In genomic region chr6:90446883-90447282, GRCm38 (mm10) we compare ENCODE assay signal across 14 mouse cellular contexts. TPM values are rescaled to one million over a fixed set of nuclear protein-coding genes. Genes with fewer than 3 reads are reported as not detected.
DNase-seq lines count a peak whose midpoint lies in the region; ATAC-seq and TF ChIP-seq lines count a peak whose summit lies in the region.
"Had no signal": no experiment of that assay in that cellular context is flagged by ENCODE, and none has a peak within 500 bp of the region (broad histone marks: within the 10 kb centered on the region; RNA-seq: fewer than 3 reads in every experiment).

No protein-coding gene starts in this region.

- no peak for ATAC-seq in limb, embryonic 12.5 days (ENCODE audit: insufficient number of reproducible peaks, insufficient read depth, low FRiP score, low TSS enrichment, low read depth)
- ATAC-seq in forebrain, embryonic 12.5 days (ENCODE audit: low FRiP score) = 0 out of 2 replicates have a peak, but pooled peaks have one; percentile 44
- peak; percentile 84 for ATAC-seq in hindbrain, embryonic 14.5 days (ENCODE audit: low FRiP score)
- peak; percentile 63 for ATAC-seq in midbrain, postnatal 0 days (ENCODE audit: low FRiP score)

- no peaks in the 10 kb centered on the region for H3K36me3 ChIP-seq in limb, embryonic 12.5 days
- H3K36me3 ChIP-seq in limb, embryonic 10.5 days = no peaks in the 10 kb centered on the region
- H3K36me3 ChIP-seq in forebrain, embryonic 12.5 days (replicated peaks) = no peaks in the 10 kb centered on the region
- no peaks in the 10 kb centered on the region for H3K36me3 ChIP-seq in hindbrain, embryonic 14.5 days (replicated peaks; ENCODE audit: control insufficient read depth, insufficient read depth)
- no peaks in the 10 kb centered on the region for H3K36me3 ChIP-seq in midbrain, postnatal 0 days (ENCODE audit: insufficient read depth, low read length)

- H3K27ac ChIP-seq in limb, embryonic 12.5 days = no peak overlapping the region
- H3K27ac ChIP-seq in limb, embryonic 10.5 days = no peak overlapping the region
- no peak overlapping the region for H3K27ac ChIP-seq in forebrain, embryonic 12.5 days
- peak overlapping the region; percentile 58 for H3K27ac ChIP-seq in hindbrain, embryonic 14.5 days
- 0 out of 2 replicates have a peak overlapping the region, but pooled peaks have one; percentile 1 for H3K27ac ChIP-seq in midbrain, postnatal 0 days (ENCODE audit: low read depth, low read length)

- 0 out of 2 replicates have a peak overlapping the region, but pooled peaks have one; percentile 37 for H3K9ac ChIP-seq in limb, embryonic 12.5 days (replicated peaks)
- H3K9ac ChIP-seq in forebrain, embryonic 12.5 days = peak overlapping the region; percentile 21; the same call in 1 of the 2 replicates
- no peak overlapping the region for H3K9ac ChIP-seq in hindbrain, embryonic 14.5 days
- no peak overlapping the region for H3K9ac ChIP-seq in midbrain, postnatal 0 days (replicated peaks; ENCODE audit: low read length, poor library complexity, severe bottlenecking)

- H3K4me1 ChIP-seq in limb, embryonic 12.5 days (replicated peaks) = no peaks in the 10 kb centered on the region
- no peaks in the 10 kb centered on the region for H3K4me1 ChIP-seq in limb, embryonic 10.5 days
- H3K4me1 ChIP-seq in forebrain, embryonic 12.5 days = peaks cover 14% of the 10 kb centered on the region
- no peaks in the 10 kb centered on the region for H3K4me1 ChIP-seq in hindbrain, embryonic 14.5 days (replicated peaks; ENCODE audit: control insufficient read depth, insufficient read depth, low read length)
- no peaks in the 10 kb centered on the region for H3K4me1 ChIP-seq in midbrain, postnatal 0 days (ENCODE audit: insufficient read depth, low read length)

- DNase-seq in limb, embryonic 10.5 days (ENCODE audit: low spot score) = no peak
- peak; percentile 67 for DNase-seq in hindbrain, embryonic 14.5 days (ENCODE audit: low spot score)
- DNase-seq in midbrain, postnatal 0 days (ENCODE audit: low spot score) = peak; percentile 77
- DNase-seq in embryo, embryonic 11 days = no peak
- DNase-seq in testis, postnatal 14 days (ENCODE audit: low spot score) = no peak
- DNase-seq in kidney, postnatal 36 days = no peak
- DNase-seq: cerebellum, postnatal 36 days; heart, adult 11 months; heart, postnatal 14 days; kidney, adult 2 months; lung, postnatal 4 days; thymus, postnatal 14 days had no signal

- H3K27me3 ChIP-seq in limb, embryonic 12.5 days = 0 out of 2 replicates have a peak, but pooled peaks cover 3% of the 10 kb centered on the region
- no peaks in the 10 kb centered on the region for H3K27me3 ChIP-seq in limb, embryonic 10.5 days (ENCODE audit: low read depth, poor library complexity, severe bottlenecking)
- no peaks in the 10 kb centered on the region for H3K27me3 ChIP-seq in forebrain, embryonic 12.5 days
- H3K27me3 ChIP-seq in hindbrain, embryonic 14.5 days (ENCODE audit: control insufficient read depth, insufficient read depth, low read length) = no peaks in the 10 kb centered on the region
- H3K27me3 ChIP-seq in midbrain, postnatal 0 days (ENCODE audit: insufficient read depth, low read length) = no peaks in the 10 kb centered on the region

- 67% methylated on average over 4 of the region's 4 CpGs for WGBS in limb, embryonic 12.5 days
- 62% methylated on average over 4 of the region's 4 CpGs for WGBS in limb, embryonic 10.5 days
- 28% methylated on average over 4 of the region's 4 CpGs for WGBS in forebrain, embryonic 12.5 days
- 27% methylated on average over 4 of the region's 4 CpGs for WGBS in hindbrain, embryonic 14.5 days
- 11% methylated on average over 4 of the region's 4 CpGs for WGBS in midbrain, postnatal 0 days

- H3K4me2 ChIP-seq in limb, embryonic 12.5 days = no peak overlapping the region
- H3K4me2 ChIP-seq in forebrain, embryonic 12.5 days = no peak overlapping the region; the same call in 1 of the 2 replicates
- no peak overlapping the region for H3K4me2 ChIP-seq in hindbrain, embryonic 14.5 days (replicated peaks)
- H3K4me2 ChIP-seq in midbrain, postnatal 0 days (ENCODE audit: low read depth, low read length, poor library complexity, severe bottlenecking) = no peak overlapping the region

- no peak for TF ChIP-seq CTCF in midbrain, postnatal 0 days (IDR thresholded peaks at IDR 0.05)

- H3K4me3 ChIP-seq in limb, embryonic 12.5 days (replicated peaks) = no peak overlapping the region
- H3K4me3 ChIP-seq in limb, embryonic 10.5 days = no peak overlapping the region
- H3K4me3 ChIP-seq in forebrain, embryonic 12.5 days (replicated peaks) = no peak overlapping the region
- no peak overlapping the region for H3K4me3 ChIP-seq in hindbrain, embryonic 14.5 days (replicated peaks; ENCODE audit: low read length)
- H3K4me3 ChIP-seq in midbrain, postnatal 0 days (ENCODE audit: low read depth, low read length) = no peak overlapping the region

- no peaks in the 10 kb centered on the region for H3K9me3 ChIP-seq in limb, embryonic 12.5 days
- H3K9me3 ChIP-seq in limb, embryonic 10.5 days (replicated peaks) = no peaks in the 10 kb centered on the region
- no peaks in the 10 kb centered on the region for H3K9me3 ChIP-seq in forebrain, embryonic 12.5 days
- H3K9me3 ChIP-seq in hindbrain, embryonic 14.5 days (ENCODE audit: control insufficient read depth, low read length) = no peaks in the 10 kb centered on the region
- no peaks in the 10 kb centered on the region for H3K9me3 ChIP-seq in midbrain, postnatal 0 days (ENCODE audit: low read length)

RNA-seq across cellular contexts. Expression of gene Klf15, which starts 15.5 kb away (rescaled TPM):
- 4.3 and 4.6 TPM in 2 replicates for polyA plus RNA-seq in limb, embryonic 12.5 days (2016; fragmentation: Nextera tagmentation; extraction: Ambion mirVana)
- 4.3 and 7.5 TPM in 2 replicates for polyA plus RNA-seq in limb, embryonic 10.5 days (2016; fragmentation: Nextera tagmentation; extraction: Ambion mirVana)
- 3.8 and 4.3 TPM in 2 replicates for polyA plus RNA-seq in forebrain, embryonic 12.5 days (2016; fragmentation: Nextera tagmentation; extraction: Ambion mirVana)
- 15.7 and 16.2 TPM in 2 replicates for polyA plus RNA-seq in hindbrain, embryonic 14.5 days (2014; fragmentation: Nextera tagmentation; extraction: Ambion mirVana)
- total RNA-seq in midbrain, postnatal 0 days (2014; rRNA removed) = 34.2 and 35.1 TPM in 2 replicates
- 20.6 and 22.3 TPM in 2 replicates for polyA plus RNA-seq in midbrain, postnatal 0 days (2015; fragmentation: Nextera tagmentation; extraction: Ambion mirVana)

RNA-seq across cellular contexts. Expression of gene Cfap100, which starts 18.3 kb away (rescaled TPM):
- 0.18 and 0.50 TPM in 2 replicates for polyA plus RNA-seq in limb, embryonic 12.5 days (2016; fragmentation: Nextera tagmentation; extraction: Ambion mirVana)
- 0.30 and 0.64 TPM in 2 replicates for polyA plus RNA-seq in limb, embryonic 10.5 days (2016; fragmentation: Nextera tagmentation; extraction: Ambion mirVana)
- polyA plus RNA-seq in forebrain, embryonic 12.5 days (2016; fragmentation: Nextera tagmentation; extraction: Ambion mirVana) = 1.9 and 2.6 TPM in 2 replicates
- polyA plus RNA-seq in hindbrain, embryonic 14.5 days (2014; fragmentation: Nextera tagmentation; extraction: Ambion mirVana) = 5.6 and 5.7 TPM in 2 replicates
- total RNA-seq in midbrain, postnatal 0 days (2014; rRNA removed) = 3.5 and 22.7 TPM in 2 replicates
- 7.9 TPM in 2 replicates for polyA plus RNA-seq in midbrain, postnatal 0 days (2015; fragmentation: Nextera tagmentation; extraction: Ambion mirVana)

RNA-seq across cellular contexts. Expression of gene Aldh1l1, which starts 39.3 kb away (rescaled TPM):
- polyA plus RNA-seq in limb, embryonic 12.5 days (2016; fragmentation: Nextera tagmentation; extraction: Ambion mirVana) = 1.6 TPM in 2 replicates
- 1.6 and 1.7 TPM in 2 replicates for polyA plus RNA-seq in limb, embryonic 10.5 days (2016; fragmentation: Nextera tagmentation; extraction: Ambion mirVana)
- polyA plus RNA-seq in forebrain, embryonic 12.5 days (2016; fragmentation: Nextera tagmentation; extraction: Ambion mirVana) = 2.0 TPM in 2 replicates
- polyA plus RNA-seq in hindbrain, embryonic 14.5 days (2014; fragmentation: Nextera tagmentation; extraction: Ambion mirVana) = 47.0 and 53.8 TPM in 2 replicates
- total RNA-seq in midbrain, postnatal 0 days (2014; rRNA removed) = 111 and 125 TPM in 2 replicates
- polyA plus RNA-seq in midbrain, postnatal 0 days (2015; fragmentation: Nextera tagmentation; extraction: Ambion mirVana) = 83.8 and 101 TPM in 2 replicates

Comparison
In these comparisons a context has a peak if more than half of its experiments do, and no peak if none do; other contexts are left out.
1. H3K27ac ChIP-seq: peak in hindbrain, embryonic 14.5 days (single experiment) and midbrain, postnatal 0 days (single experiment); none in limb, embryonic 12.5 days (single experiment), limb, embryonic 10.5 days (single experiment) and forebrain, embryonic 12.5 days (single experiment).
2. H3K9ac ChIP-seq: peak in limb, embryonic 12.5 days (single experiment) and forebrain, embryonic 12.5 days (single experiment); none in hindbrain, embryonic 14.5 days (single experiment) and midbrain, postnatal 0 days (single experiment).
3. DNase-seq: peak in hindbrain, embryonic 14.5 days (single experiment) and midbrain, postnatal 0 days (single experiment); none in limb, embryonic 10.5 days (single experiment), embryo, embryonic 11 days (single experiment), testis, postnatal 14 days (single experiment) and kidney, postnatal 36 days (0 of 2).
4. RNA of gene Aldh1l1, which starts 39.3 kb away (polyA plus RNA-seq): 83.8 to 101 TPM in midbrain, postnatal 0 days and 47.0 to 53.8 TPM in hindbrain, embryonic 14.5 days; 2.0 TPM in forebrain, embryonic 12.5 days, 1.6 to 1.7 TPM in limb, embryonic 10.5 days and 1.6 TPM in limb, embryonic 12.5 days; every median in the first group is over 10 times any median in the second.